Mouse (Mus musculus) G1E (cell line): Measurements from ENCODE around the gene Rnf126.

Experiments used
- CTCF ChIP-seq: IDR thresholded peaks from 2 replicates; pipeline ENCODE4 v1.5.1; 2012; ENCODE audit warnings: low read depth, low read length, inconsistent platforms, mixed read lengths
- GATA1 ChIP-seq: IDR thresholded peaks from 2 replicates; pipeline ENCODE4 v1.6.1; 2012; ENCODE audit warnings: borderline replicate concordance, low read length, inconsistent platforms, mixed read lengths
- GATA2 ChIP-seq: IDR thresholded peaks from 2 replicates; pipeline ENCODE4 v1.6.1; 2012; ENCODE audit warnings: low read depth, low read length, inconsistent platforms, borderline replicate concordance
- POLR2AphosphoS5 ChIP-seq: IDR thresholded peaks from 2 replicates; pipeline ENCODE4 v1.6.1; 2012; ENCODE audit warnings: low read depth, low read length, inconsistent platforms; ENCODE audit not compliant: insufficient replicate concordance
- TAL1 ChIP-seq: conservative IDR thresholded peaks from 2 replicates; pipeline ENCODE4 v1.6.1; 2012; ENCODE audit warnings: low read depth, low read length, inconsistent platforms, mixed read lengths

- TF ChIP-seq CTCF (no peak), TAL1 (no peak), POLR2AphosphoS5 (no peak), GATA1 (no peak), GATA2 (no peak)
Measured at GRCm38 (mm10) chr10:79754856-79755516, 11.8 kb downstream of the Rnf126 start, which contains the start of gene Fgf22.
